Mouse (Mus musculus): ENCODE results near the gene Ddx49.

The Ddx49 gene

DNA sequence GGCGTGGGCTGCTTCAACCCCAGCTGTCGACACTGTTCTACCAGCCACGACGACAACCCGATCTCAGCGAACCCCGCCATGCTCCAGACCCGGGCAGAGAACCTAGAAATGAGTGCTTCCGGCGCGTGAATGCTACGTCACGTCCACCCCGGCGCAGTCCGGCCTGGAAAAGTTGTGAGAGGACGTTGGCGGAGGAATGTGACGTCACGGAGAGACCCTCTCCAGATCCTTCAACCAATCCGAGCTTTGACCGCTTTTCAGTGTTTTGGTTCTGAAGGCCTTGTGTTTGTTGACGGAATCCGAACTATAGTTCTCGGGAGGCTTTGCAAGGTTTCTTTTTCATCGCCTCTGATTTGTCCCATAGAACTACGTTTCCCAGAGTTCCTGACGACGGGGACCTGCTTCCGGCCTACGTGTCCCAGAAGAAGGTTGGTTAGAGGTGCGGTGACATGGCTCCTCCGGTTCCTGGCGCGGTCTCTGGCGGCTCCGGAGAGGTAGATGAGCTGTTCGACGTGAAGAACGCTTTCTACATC lies at the start of gene Ddx49, which contains the start of gene Cope:
TSS of gene Ddx49 (minus strand) at position 132 of the 533 bp plus-strand sequence.
TSS of gene Cope (plus strand) at position 161 of the 533 bp plus-strand sequence.
- DNase-seq, result peak; percentile 97

DNA sequence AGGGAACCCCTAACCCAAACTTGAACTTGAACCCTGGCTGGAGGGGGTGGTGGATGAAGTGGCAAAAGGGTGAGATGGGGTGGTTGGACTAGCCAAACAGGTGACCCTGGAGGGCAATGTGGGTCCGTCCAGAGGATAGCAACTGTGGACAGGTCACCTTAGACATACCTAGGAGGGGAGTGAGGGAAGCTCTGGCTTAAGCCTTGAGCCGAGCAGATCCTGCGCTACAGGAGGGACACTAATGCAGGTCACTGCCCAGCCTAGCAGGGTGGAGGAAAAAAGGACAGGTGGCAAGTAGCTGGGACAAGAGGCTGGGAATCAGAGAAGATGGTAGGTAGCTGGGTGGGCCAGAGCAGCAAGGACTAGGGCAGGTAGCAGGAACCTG lies 49.7 kb upstream of the Ddx49 start:
- no peak for DNase-seq

DNA sequence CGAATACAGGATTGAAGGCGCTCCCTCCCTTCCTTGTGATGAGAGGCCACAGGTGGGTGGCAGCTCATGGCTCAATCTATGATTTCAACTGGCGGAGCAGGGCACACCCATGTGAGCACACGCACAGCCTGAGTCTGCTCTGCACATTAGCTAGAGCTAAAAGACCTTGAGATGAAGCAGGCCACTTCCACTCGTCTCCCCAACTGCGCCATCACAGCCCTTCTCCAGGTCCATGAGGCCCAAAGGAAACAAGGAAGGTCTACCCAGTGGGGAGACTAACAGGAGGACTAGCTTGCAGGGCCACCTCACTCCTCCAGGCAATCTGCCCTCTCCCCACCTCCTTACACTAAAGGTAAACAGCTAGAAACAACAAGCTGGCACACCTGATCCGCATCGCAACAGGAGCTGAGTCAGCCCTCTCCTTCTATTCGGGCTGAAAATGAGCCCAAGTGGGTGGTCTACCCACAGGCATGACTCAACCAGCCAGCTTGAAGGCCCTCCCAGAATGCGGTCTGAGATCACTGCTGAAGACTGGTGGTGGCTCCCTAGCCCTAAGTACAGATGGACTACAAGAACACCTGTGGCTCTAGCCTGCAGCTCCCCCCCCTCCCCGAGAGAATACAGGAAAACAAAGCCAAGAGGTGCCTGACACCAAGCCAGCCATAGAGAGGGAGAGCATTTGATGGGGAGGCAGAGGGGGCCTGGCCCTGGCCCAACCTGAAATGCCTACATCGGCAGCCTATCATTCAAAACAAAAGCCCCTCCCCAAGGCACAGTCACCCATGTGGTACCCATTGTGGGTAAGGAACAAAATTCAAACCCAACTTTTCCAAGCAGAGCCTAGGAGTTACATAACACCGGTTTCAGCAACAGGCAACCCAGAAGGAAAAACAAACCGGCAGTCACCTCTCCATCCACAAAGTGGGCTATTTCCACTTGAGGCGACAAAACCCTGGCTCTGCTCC lies 49.0 kb upstream of the Ddx49 start:
- DNase-seq, result no peak

DNA sequence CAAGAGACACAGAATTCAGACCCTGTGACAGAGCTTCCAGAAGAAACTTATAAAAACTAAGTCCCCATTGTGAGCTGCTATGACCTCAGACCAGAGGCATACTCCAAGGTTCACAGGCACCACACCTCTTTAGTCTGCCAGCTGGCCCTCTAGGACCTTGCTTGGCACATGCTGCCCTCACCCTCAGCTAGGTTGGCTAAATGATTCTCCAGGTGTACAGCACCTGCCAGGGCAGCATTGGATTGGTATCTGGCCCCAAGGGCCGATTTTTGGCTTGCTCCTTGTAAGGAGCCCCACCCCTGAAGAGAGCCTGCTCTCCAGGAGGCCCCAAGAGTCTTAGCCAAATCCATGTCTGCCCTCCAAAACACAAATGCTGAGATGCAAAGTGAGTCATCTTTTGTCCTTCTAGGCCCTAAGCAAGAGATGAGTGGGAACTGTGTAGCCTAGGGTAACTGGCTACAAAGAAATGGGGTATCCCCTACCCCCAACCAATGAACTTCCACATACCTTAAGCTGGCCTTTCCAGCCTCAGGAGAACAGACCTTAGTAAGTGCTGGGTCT lies 45.7 kb upstream of the Ddx49 start:
- DNase-seq, result peak; percentile 50

DNA sequence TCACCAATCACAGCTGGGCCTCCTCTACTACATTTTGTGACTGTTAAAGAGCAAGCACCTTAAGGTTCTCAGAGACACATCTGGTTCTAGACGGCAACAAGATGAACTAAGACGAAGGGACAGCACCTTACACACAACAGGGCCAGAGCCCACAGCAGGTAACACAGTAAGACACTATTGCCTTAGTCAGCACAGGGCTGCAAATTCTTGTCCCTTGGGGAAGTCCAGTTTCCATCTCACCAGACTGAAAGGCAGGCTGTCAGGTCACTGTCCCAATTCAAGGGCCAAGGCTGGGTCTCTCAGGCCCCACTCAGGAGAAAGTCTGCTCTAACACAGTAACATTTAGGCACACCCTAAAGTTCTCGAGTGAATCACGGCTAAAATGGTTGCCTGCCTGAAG lies 45.2 kb upstream of the Ddx49 start:
- DNase-seq, result no peak

DNA sequence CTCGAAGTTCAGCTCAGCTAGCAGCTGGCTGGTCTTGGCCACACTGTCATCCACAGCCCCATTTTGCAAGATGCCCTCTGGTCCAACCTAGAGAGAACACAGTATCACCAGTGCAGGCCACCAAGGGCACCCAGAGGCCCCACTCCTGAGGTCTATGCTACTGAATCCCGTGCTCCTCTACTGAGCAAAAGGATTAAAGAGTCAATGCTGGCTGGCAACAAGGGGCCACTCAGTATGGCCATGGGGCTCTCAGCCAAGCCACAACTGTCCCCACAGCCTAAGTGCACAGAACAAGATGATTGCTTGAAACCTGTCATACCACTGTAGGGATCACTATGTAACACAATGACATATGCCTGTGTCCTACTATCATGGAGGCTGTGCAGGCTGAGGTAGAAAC lies 42.0 kb upstream of the Ddx49 start:
- DNase-seq, result no peak

DNA sequence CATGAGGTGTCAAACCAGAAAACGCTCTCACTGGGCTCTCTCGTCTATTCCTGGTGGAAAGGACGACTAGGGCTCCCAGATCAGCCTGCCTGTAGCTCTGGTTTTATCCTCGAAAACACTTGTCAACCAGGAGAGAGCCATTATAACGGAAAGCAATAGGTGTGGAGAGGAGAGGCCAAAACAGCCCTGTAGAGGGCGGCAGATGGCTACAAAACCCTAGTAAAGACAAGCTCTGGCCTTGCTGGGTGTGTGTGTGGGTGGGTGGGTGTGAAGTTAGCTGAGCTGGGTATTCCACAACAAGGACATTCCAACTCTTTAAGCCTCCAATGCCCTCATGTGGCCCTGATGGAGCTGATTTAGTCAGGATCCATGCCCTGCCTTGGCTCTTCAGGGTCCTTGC lies 41.4 kb upstream of the Ddx49 start:
- DNase-seq, result no peak

DNA sequence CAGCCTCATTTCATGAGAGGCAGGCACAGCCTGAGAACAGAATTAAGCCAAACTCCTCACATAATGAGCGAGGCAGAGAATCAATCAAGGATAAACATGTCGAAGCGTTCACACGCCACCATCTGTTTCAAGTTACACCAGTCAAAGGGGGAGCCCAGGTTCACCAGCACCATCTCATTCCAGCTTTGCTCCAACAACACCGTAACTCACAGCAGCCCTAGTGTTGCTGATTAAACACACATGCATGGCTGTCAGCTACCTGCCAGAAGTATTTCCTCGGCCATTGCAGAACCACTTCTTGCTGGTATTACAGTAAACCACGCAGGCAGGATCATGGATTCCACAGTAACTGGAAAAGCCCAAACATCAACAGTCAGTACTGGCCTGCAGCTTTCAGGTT lies 40.8 kb upstream of the Ddx49 start:
- DNase-seq, result no peak

DNA sequence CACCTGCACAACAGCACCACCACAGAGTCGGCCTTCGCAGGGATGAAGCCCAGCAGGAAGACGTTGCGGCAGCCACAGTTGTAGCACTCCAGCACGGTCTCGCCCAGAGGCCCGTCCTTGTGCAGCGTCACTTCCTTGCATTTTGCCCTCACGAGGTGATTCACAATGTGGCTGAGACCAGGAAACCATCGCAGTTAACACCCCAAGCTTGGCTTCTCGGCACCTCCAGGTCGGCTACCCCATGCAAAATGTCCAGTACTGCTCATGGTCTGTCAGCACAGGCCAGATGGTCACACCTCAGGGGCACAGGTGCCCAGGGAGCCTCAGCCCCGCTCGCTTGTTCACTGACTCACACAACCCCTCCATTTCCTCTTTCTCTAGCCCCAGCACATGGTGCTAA lies 39.7 kb upstream of the Ddx49 start:
- no peak for DNase-seq

DNA sequence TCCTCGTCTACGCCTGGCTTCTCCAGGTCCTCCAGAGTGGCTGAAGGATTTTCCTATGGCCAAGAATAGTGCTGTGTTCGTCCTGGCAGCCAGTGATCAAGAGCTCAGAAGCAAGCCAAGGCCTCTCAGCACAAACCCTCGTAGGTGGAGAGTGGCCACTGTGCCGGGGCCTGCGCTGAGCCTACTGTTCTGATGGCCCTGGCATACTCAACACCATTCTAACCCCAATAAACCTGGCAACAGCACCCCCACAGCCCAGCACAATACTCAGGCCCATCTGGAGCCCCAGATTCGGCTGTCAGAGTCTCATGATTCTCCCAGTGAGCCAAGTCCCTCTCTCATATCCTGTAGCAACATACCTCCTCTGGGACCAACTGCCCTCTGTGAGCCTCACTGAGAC lies 38.4 kb upstream of the Ddx49 start:
- DNase-seq, result no peak

DNA sequence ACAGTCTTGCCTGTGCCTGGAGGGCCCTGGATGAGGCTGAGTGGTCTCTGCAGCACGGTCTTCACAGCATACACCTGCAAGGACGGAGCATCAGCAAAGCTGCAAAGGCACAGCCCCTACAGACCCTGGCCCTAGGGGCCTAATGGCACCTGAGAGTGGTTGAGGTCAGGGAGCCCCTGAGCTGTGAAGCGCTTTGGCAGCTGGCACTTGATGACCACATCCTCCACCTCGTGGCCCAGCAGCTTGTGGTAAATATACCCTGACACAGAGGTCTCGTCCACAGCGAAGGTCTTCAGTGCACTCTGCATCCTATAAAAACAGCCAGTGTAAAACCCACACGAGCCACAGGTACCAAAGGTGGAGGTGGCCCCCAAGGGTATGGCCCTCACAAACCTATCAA lies 36.6 kb upstream of the Ddx49 start:
- DNase-seq, result no peak

DNA sequence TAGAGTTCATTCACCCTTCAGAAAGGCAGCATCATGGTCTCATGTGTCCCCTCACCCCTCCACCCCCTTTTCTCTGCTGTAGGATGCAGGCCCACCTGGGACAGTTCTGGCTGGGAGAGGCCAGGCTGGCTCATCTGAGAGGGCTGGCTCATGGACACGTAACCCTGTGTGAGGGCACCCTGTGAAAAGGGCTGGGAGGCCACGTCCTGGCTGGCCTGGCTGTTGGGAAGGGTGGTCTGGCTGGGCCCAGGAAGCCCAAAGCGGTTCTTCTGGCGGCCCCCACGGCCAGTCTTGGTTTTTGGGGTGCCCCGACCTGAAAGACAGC lies 30.6 kb upstream of the Ddx49 start:
- no peak for DNase-seq

DNA sequence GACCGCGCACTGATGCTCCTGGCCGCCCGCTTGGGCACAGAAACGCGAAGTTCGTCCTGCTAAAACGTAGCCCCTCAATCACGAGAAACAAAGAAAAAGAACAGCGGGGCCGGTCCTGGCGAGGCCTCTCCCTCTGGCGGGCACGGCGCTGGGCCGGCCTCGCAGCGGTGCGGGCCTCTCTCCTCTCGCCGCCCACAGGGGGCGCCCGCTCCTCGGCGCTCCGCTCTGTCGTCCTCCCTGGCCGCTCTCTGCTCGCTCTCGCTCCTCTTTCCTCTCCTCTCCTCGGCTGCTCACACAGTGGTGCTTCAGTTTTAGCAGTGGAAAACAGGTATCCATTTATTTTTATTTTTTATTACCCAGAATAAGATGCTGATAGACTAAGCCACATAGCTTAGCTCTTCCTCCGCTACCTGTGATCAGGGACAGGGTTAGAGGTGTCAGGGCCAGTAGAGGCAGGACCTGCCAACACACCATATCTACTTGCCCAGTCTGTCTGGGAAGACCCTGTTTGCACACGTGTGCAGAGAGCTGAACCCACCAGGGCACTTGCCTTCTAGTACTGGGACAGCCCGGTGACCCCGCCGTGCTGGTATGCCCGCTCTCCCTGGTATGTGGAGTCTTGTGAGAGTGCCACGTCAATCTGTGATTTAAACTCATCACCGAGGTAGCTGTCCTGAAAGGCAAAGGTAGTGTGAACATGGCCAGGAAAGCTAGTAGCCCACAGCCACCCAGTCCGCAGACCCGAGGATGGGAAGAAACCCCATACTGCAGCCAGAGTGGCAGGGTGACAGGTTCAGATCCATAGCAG lies 30.0 kb upstream of the Ddx49 start:
- peak; percentile 59 for DNase-seq

DNA sequence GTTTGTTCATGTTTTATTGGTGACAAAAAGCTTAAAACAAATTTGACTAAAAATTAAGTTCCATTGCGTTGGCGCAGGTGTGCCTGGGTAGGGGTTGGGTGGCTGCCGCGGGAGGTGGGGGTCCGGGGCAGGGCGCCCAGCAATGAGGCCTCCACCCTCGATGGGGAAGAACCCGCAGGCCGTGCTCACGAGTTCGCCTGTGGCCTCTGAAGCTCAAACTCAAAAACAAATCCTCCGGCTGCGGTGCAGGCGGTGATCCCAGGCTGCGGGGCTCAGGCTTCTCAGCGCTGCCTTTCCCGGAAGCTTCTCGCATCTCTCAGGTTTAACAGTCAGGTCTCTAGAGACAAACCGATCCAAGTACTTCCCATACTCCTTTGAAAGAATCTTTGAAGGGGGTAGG lies 29.2 kb upstream of the Ddx49 start:
- DNase-seq, result no peak

DNA sequence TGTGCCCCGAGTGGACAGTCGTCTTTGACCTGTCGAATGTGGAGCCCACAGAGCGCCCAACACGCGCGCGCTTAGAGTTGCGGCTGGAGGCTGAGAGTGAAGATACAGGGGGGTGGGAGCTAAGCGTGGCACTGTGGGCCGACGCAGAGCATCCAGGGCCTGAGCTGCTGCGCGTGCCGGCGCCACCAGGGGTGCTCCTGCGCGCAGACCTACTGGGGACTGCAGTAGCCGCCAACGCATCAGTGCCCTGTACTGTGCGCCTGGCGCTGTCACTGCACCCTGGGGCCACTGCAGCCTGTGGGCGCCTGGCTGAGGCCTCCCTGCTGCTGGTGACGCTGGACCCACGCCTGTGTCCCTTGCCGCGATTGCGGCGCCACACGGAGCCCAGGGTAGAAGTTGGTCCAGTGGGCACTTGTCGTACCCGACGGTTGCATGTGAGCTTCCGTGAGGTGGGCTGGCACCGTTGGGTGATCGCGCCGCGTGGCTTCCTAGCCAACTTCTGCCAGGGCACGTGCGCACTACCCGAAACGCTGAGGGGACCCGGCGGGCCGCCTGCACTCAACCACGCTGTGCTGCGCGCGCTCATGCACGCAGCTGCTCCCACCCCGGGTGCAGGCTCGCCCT lies 28.6 kb upstream of the Ddx49 start:
- DNase-seq, result no peak

DNA sequence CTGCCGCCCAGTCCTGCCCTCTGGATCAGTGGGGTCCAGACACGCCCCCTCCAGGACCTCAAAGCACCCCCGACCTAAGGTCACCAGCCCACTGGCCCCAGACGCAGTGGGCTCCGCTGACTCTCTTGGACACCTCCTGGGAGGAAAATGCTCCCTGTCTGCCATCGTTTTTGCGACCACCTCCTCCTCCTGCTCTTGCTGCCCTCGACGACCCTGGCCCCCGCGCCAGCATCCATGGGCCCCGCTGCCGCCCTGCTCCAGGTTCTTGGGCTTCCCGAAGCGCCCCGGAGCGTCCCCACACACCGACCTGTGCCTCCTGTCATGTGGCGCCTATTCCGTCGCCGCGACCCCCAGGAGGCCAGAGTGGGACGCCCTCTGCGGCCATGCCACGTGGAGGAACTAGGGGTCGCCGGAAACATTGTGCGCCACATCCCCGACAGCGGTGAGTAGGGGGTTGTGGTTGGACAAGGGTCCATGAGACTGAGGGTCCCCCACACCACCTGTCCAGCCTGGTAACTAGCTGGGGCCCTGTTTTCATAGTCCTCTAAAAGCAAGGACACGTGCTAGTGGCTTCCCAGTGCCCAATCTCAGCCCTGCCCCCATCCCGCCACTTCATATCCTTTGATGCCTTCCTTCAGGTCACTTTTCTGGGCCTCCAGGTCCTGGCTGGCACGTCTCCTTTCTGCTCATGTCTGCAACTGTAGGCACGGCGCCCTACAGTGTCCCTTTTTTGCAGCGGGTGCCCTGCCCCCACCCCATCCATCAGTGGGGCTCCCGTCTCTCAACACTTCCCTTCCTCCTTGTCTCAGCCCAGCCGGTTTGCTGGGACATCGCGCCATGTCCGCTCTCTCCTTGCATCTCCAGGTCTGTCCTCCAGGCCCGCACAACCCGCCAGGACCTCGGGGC lies 27.8 kb upstream of the Ddx49 start:
- DNase-seq, result no peak

DNA sequence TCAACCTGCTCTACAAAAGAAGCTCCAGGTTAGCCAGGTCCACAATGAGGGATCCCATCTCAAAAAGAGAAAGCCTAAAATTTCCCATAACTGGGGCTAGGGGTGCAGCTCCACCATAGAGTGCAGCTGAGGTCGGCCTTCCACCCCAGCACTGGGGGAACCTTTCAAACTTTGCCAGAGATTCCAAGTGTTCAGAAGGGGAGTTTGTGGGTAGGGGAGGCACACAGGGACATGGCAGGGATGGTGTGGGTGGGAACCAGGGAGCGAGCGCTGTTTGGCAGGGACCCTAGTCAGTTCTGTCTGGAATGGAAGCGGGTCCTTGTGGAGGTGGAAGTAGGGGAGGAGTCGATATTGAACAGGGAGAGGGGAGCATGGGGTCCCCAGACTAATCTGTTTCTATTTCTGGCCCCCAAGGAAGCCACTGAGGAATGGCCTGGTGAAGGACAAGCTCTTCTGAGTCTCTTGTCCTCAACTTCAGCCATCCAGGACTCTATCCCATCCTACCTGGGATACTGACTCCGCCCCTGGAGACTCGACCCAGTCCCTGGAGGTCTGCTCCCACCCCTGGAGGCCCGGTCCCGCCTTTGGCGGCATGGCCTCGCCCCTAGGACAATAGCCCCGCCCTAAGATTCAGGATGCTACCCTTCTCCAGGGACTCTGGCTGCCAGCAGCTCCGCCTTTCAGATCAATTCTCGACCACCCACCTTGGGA lies 27.0 kb upstream of the Ddx49 start, which contains the start of gene Gdf1:
TSS of gene Gdf1 (plus strand) at position 694 of the 711 bp plus-strand sequence.
- DNase-seq, result no peak

DNA sequence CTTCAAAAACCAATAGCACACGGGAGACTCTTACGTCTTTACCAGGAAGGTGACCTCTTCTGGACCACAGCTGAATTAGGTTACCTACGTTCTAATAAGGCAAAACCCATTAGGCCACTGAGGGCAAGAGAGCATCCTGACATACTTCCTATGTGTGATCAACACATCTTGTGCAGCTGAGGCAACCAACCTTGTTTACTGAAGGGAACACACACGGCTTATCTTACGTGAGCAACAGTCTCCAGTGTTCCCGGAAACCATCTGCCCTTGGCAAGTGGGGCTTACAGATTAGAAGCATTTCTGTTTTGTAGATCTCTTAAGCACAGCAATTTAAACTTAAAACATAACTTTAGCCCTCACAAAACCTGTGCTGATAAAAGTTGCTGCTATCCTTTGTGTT lies 25.2 kb upstream of the Ddx49 start:
- no peak for DNase-seq

DNA sequence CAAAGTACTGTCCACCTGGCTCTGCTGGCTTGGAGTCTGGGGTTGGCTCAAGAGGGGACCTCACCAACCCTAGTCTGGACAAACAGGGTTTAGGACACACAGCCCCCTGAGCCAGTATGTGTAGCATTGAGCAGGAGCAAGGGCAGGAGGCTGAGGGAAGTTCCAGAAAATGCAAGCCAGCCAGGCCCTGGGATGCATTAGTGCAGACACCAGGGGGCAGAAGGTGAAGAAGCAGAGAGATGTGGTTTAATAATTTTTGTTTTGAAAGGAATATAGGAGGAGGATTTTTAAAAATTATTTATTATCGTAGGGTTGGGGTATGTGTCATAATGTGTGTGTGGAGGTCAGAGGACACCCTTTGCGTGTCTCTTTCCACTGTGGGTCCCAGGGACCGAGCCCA lies 21.4 kb upstream of the Ddx49 start:
- DNase-seq, result no peak

DNA sequence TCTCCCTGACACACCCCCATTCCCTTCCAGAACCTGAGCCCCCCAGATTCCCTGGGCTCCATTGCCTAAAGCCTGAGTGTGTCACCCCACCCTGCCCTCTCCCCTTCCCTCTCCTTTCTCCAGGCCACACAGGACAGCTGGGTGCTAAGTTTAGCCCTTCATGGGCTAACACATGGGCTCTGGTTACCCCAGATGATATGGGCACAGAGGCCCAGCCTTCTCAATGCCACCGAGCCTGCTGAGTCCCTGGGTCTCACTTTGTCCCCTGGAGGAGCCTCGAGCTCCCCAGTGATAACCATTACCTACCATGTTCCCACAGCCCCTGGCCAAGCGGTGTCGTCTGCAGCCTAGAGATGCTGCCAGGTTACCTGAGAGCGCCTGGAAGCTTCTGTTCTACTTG lies 15.6 kb upstream of the Ddx49 start:
- DNase-seq, result no peak

Data from kidney, adult 18-20 months (tissue).